Mouse (Mus musculus): Measurements from ENCODE around the gene Mnt. TPM values are rescaled to one million over a fixed set of nuclear protein-coding genes. Genes with fewer than 3 reads are reported as not detected.

Mnt gene
- polyA plus RNA-seq, 1 experiment from 2014 or later: 3.0 TPM

GRCm38 (mm10) chr11:74821463-74821862 is 9.3 kb upstream of the Mnt start:
- 26% methylated on average over 1 of the region's 1 CpGs for WGBS
- no peaks in the 10 kb centered on the region for H3K9me3 ChIP-seq (replicated peaks)
- H3K36me3 ChIP-seq: peaks cover 18% of the 10 kb centered on the region; the same call in 1 of the 2 replicates
- no peak for ATAC-seq (replicated peaks; ENCODE audit: insufficient number of reproducible peaks, insufficient read depth, low FRiP score, low read depth)
- H3K4me1 ChIP-seq (replicated peaks): peaks cover 5% of the 10 kb centered on the region; the same call in 1 of the 2 replicates
- H3K4me3 ChIP-seq: no peak overlapping the region
- no peaks in the 10 kb centered on the region for H3K27me3 ChIP-seq
- H3K27ac ChIP-seq: no peak overlapping the region
- H3K9ac ChIP-seq: no peak overlapping the region
- H3K4me2 ChIP-seq: no peak overlapping the region

DNA sequence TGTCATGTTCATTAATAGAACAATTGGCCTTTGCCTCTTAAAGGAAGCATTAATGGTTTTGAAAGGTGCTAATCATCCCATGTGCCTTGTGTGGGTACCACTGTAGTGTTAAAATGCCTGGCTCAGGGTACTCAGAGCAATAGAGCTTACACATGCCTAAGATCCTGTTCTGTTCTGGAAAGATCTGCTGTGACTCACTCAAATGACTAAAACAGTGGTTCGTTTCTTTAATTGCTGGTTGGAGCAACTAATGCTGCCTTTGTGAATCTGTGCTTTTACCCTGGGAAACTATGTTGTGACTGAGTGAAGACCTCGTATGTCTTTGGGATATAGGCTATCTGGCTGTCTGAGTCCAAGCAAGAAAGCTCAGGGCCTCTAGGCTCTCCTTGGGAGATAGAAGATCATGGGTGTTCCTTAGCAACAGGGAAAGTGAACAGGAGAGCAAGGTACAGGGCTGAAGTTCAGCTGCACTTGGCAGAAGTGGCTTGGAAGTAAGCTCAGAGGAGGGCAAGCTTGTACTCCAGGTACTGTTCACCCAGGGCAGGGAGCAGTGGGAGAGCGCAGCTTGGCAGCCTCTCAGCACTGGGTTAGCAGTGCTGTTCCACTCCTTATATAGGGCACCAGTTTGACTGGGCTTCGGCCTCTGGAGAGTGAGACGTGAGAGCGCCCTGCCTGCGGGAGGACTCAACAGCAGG is 7.8 kb upstream of the Mnt start:
- Histone ChIP-seq H3K27me3 (no peaks in the 10 kb centered on the region), H3K9me3 (replicated peaks) (no peaks in the 10 kb centered on the region), H3K4me2 (no peak overlapping the region), H3K9ac (no peak overlapping the region), H3K4me3 (no peak overlapping the region), H3K4me1 (replicated peaks) (peaks cover 5% of the 10 kb centered on the region; the same call in 1 of the 2 replicates), H3K36me3 (peaks cover 4% of the 10 kb centered on the region; the same call in 1 of the 2 replicates), H3K27ac (no peak overlapping the region)
- whole genome bisulfite sequencing: 79% methylated on average over 7 of the region's 7 CpGs
- ATAC-seq (replicated peaks; ENCODE audit: insufficient number of reproducible peaks, insufficient read depth, low FRiP score, low read depth): no peak

DNA sequence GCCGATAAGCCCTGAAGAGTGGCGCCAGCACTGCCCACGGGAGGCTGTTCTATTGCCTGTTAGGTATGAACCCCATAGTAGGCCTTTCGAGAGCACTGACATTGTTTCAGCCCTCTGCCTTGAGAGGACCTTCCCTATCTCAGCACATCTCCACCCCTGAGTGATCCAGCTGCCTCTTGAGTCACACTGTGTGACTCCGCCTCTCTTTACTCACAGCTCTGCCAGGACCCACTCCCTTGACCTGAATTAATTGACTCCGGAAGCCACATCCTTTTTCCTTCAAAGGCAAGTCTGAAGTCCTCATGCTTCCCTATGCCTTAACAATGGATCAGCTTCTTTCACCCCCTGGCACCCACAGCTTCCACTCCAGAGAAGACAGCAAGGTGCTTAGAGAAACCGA is 4.6 kb upstream of the Mnt start:
- Histone ChIP-seq H3K9ac (no peak overlapping the region), H3K27ac (no peak overlapping the region), H3K36me3 (no peaks in the 10 kb centered on the region), H3K27me3 (no peaks in the 10 kb centered on the region), H3K4me1 (replicated peaks) (peaks cover 14% of the 10 kb centered on the region), H3K9me3 (replicated peaks) (no peaks in the 10 kb centered on the region), H3K4me3 (no peak overlapping the region), H3K4me2 (no peak overlapping the region)
- WGBS: 63% methylated on average over 7 of the region's 7 CpGs
- ATAC-seq (replicated peaks; ENCODE audit: insufficient number of reproducible peaks, insufficient read depth, low FRiP score, low read depth): no peak

DNA sequence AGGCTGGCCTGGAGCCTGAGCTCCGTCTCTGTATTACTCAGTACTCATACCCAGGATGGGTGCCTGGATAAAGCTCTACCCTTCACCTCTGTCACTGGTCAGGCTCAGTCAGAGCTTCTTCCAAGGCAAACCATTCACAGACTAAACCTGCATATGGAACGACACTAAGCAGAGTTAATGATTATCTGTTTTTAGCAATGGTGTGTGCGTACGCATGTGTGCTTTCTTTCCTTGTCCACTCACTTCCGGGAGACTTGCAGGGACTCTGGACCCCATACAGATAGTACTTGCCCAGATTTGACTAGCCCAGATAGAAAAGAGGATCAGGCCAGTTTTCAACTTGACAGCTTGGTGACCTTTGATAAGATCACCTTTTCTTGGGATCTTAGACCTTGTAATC is 4.0 kb upstream of the Mnt start:
- no peak for ATAC-seq (replicated peaks; ENCODE audit: insufficient number of reproducible peaks, insufficient read depth, low FRiP score, low read depth)

GRCm38 (mm10) chr11:74827791-74828403 is 2.8 kb upstream of the Mnt start:
- Histone ChIP-seq H3K36me3 (no peaks in the 10 kb centered on the region), H3K4me2 (no peak overlapping the region), H3K27ac (no peak overlapping the region), H3K9me3 (replicated peaks) (no peaks in the 10 kb centered on the region), H3K4me3 (no peak overlapping the region), H3K9ac (no peak overlapping the region), H3K4me1 (replicated peaks) (peaks cover 19% of the 10 kb centered on the region), H3K27me3 (no peaks in the 10 kb centered on the region)
- 64% methylated on average over 7 of the region's 7 CpGs for WGBS
- ATAC-seq (replicated peaks; ENCODE audit: insufficient number of reproducible peaks, insufficient read depth, low FRiP score, low read depth): no peak

More for the DNA sequence above, 4.0 kb upstream of the Mnt start:
- H3K9me3 ChIP-seq (replicated peaks): no peaks in the 10 kb centered on the region
- no peaks in the 10 kb centered on the region for H3K27me3 ChIP-seq
- H3K27ac ChIP-seq: no peak overlapping the region
- peaks cover 14% of the 10 kb centered on the region for H3K4me1 ChIP-seq (replicated peaks)
- no peaks in the 10 kb centered on the region for H3K36me3 ChIP-seq
- H3K4me3 ChIP-seq: no peak overlapping the region
- 74% methylated on average over 5 of the region's 5 CpGs for WGBS
- H3K9ac ChIP-seq: no peak overlapping the region
- no peak overlapping the region for H3K4me2 ChIP-seq

DNA sequence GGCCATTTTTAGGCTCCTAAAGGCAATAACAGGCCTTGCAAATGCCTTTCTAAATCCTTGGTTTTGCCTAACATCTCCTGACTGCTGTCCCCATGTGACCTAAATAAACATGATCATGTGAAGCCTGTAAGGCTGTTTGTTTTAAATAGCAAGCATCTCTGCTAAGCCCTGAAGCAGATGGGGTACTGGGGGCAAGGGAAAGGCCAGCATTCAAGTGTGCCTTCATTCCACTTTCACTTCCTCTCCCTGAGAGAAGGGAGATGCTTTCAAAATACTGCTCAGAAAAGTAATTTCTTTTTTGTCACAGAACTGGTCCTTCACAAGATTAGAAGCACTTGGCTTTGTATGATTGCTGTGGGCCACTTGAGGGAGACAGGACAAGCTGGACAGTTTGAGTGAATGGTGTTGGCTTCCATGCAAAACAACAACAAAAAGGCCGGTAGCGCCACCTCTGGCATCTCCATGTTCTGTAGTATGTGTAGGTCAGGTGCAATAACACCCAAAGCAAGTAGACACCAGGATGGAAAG is 2.3 kb upstream of the Mnt start:
- H3K4me3 ChIP-seq: no peak overlapping the region
- H3K36me3 ChIP-seq: no peaks in the 10 kb centered on the region
- H3K4me2 ChIP-seq: no peak overlapping the region
- peaks cover 25% of the 10 kb centered on the region for H3K4me1 ChIP-seq (replicated peaks)
- WGBS: 30% methylated on average over 2 of the region's 2 CpGs
- H3K9ac ChIP-seq: no peak overlapping the region
- no peaks in the 10 kb centered on the region for H3K27me3 ChIP-seq
- no peak overlapping the region for H3K27ac ChIP-seq
- no peaks in the 10 kb centered on the region for H3K9me3 ChIP-seq (replicated peaks)
- ATAC-seq (replicated peaks; ENCODE audit: insufficient number of reproducible peaks, insufficient read depth, low FRiP score, low read depth): no peak

- Histone ChIP-seq H3K4me2 (peak overlapping the region; percentile 83), H3K36me3 (no peaks in the 10 kb centered on the region), H3K27me3 (no peaks in the 10 kb centered on the region), H3K4me3 (peak overlapping the region; percentile 90), H3K9ac (peak overlapping the region; percentile 50; the same call in 1 of the 2 replicates), H3K27ac (peak overlapping the region; percentile 97), H3K9me3 (replicated peaks) (no peaks in the 10 kb centered on the region), H3K4me1 (replicated peaks) (peaks cover 31% of the 10 kb centered on the region)
- WGBS: 22% methylated on average over 11 of the region's 11 CpGs
- no peak for ATAC-seq (replicated peaks; ENCODE audit: insufficient number of reproducible peaks, insufficient read depth, low FRiP score, low read depth)
Measured at GRCm38 (mm10) chr11:74828965-74829550, 1.7 kb upstream of the Mnt start.

GRCm38 (mm10) chr11:74829812-74830211 is 908 bp upstream of the Mnt start:
- ATAC-seq (replicated peaks; ENCODE audit: insufficient number of reproducible peaks, insufficient read depth, low FRiP score, low read depth): peak; percentile 15
- Histone ChIP-seq H3K36me3 (no peaks in the 10 kb centered on the region), H3K9ac (peak overlapping the region; percentile 50), H3K27me3 (no peaks in the 10 kb centered on the region), H3K4me1 (replicated peaks) (peaks cover 38% of the 10 kb centered on the region), H3K27ac (peak overlapping the region; percentile 97), H3K4me2 (peak overlapping the region; percentile 83), H3K4me3 (peak overlapping the region; percentile 90), H3K9me3 (replicated peaks) (no peaks in the 10 kb centered on the region)
- under 1% methylated on average over 20 of the region's 20 CpGs for WGBS

- H3K9ac ChIP-seq: peak overlapping the region; percentile 85
- peak overlapping the region; percentile 97 for H3K27ac ChIP-seq
- H3K36me3 ChIP-seq: no peaks in the 10 kb centered on the region
- under 1% methylated on average over 35 of the region's 35 CpGs for WGBS
- H3K4me1 ChIP-seq (replicated peaks): peaks cover 46% of the 10 kb centered on the region
- H3K27me3 ChIP-seq: no peaks in the 10 kb centered on the region
- no peaks in the 10 kb centered on the region for H3K9me3 ChIP-seq (replicated peaks)
- H3K4me3 ChIP-seq: peak overlapping the region; percentile 90
- ATAC-seq (replicated peaks; ENCODE audit: insufficient number of reproducible peaks, insufficient read depth, low FRiP score, low read depth): no peak
- peak overlapping the region; percentile 83 for H3K4me2 ChIP-seq
Measured at GRCm38 (mm10) chr11:74831191-74831605, 478 bp downstream of the Mnt start.

- Histone ChIP-seq H3K27me3 (no peaks in the 10 kb centered on the region), H3K4me2 (peak overlapping the region; percentile 83), H3K9ac (peak overlapping the region; percentile 85), H3K27ac (peak overlapping the region; percentile 97), H3K9me3 (replicated peaks) (no peaks in the 10 kb centered on the region), H3K36me3 (no peaks in the 10 kb centered on the region), H3K4me3 (peak overlapping the region; percentile 90), H3K4me1 (replicated peaks) (peaks cover 50% of the 10 kb centered on the region)
- ATAC-seq (replicated peaks; ENCODE audit: insufficient number of reproducible peaks, insufficient read depth, low FRiP score, low read depth): peak; percentile 80
- under 1% methylated on average over 61 of the region's 61 CpGs for WGBS
Measured at GRCm38 (mm10) chr11:74831606-74832451, 1.1 kb downstream of the Mnt start.
